Mouse (Mus musculus): ENCODE results near the gene Armc12. TPM values are rescaled to one million over a fixed set of nuclear protein-coding genes. Genes with fewer than 3 reads are reported as not detected.

Armc12 gene
- polyA plus RNA-seq, 1 experiment, result not detected

DNA sequence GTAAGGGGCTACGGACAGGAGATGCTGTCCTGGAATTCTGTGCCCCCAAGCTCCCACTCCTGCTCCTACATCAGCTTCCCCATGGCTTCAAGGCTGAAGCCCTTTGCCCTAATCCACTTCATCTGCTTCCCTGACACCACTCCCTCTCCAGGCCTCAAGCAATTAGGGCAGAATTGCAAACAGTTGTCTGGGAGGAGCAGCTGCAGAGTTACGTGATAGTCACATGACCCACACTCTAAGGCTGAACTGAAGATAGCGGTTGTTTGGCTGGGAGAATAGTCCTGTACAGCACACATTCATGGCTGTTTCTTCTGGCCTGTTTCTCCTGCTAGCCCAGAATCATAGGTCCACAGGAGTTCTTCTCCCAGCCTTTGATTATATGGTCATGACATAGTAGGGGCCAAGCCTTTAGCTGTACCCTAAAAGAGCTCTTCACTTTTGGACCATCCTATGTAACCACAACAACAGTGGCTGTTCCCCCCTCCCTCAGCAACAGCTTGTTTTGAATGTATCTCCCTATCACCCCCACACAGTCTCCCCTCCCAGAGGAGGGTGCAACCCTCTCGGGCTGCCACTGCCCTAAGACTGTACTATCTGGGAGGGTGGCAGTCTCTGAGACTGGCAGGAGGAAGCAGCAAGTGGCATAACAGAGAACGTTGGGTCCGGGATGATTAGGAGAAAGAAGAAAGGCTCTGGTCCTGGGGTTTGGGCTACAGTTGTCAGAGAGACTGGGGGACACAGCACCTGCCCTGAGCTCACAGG, 26.2 kb downstream of the Armc12 start:
- Histone ChIP-seq H3ac (ENCODE audit: control insufficient read depth, insufficient read length, low read depth) (no peak overlapping the region), H3K4me3 (ENCODE audit: insufficient read depth, poor library complexity, severe bottlenecking) (no peak overlapping the region), H3K27me3 (ENCODE audit: control insufficient read depth, insufficient read depth, insufficient read length) (peaks cover 26% of the 10 kb centered on the region), H3K79me2 (ENCODE audit: control insufficient read depth, insufficient read depth) (no peaks in the 10 kb centered on the region), H3K36me3 (ENCODE audit: control insufficient read depth, insufficient read depth) (no peaks in the 10 kb centered on the region), H3K79me3 (ENCODE audit: low read depth) (no peaks in the 10 kb centered on the region)
- no peak for TF ChIP-seq CEBPB (IDR thresholded peaks at IDR 0.05; ENCODE audit: low read depth)
- TF ChIP-seq USF1 (IDR thresholded peaks at IDR 0.05; ENCODE audit: low read depth), result peak; percentile 80

DNA sequence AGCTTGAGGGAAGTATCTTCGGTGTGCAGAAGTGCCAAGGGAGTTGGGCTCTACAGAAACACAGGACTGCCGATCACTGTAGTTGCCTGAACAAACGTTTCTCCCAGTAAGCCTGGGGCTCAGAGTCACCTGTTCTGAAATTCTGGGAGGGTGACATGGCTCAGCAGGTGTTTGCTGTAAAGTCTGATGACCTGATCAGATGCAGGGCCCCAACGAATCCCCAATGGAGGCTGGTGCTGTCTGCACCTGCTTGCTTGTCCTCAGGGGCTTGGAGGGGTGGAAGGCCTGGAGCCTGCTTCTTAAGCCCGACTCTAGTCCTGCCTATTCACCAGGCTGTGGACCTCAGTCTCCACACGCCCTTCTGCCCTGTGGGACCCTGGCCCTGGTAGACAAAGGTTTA, 27.2 kb downstream of the Armc12 start:
- H3K27me3 ChIP-seq (ENCODE audit: control insufficient read depth, insufficient read depth, insufficient read length), result peaks cover 31% of the 10 kb centered on the region
- H3K36me3 ChIP-seq (ENCODE audit: control insufficient read depth, insufficient read depth), result no peaks in the 10 kb centered on the region
- H3K4me3 ChIP-seq (ENCODE audit: insufficient read depth, poor library complexity, severe bottlenecking), result no peak overlapping the region
- no peaks in the 10 kb centered on the region for H3K79me3 ChIP-seq (ENCODE audit: low read depth)
- H3ac ChIP-seq (ENCODE audit: control insufficient read depth, insufficient read length, low read depth), result no peak overlapping the region
- no peaks in the 10 kb centered on the region for H3K79me2 ChIP-seq (ENCODE audit: control insufficient read depth, insufficient read depth)
- TF ChIP-seq USF1 (IDR thresholded peaks at IDR 0.05; ENCODE audit: low read depth) (no peak), MAX (IDR thresholded peaks at IDR 0.05) (no peak), MYOG (IDR thresholded peaks at IDR 0.05; ENCODE audit: control insufficient read depth, extremely low read depth, insufficient read length) (no peak), MYOD1 (IDR thresholded peaks at IDR 0.05; ENCODE audit: control insufficient read depth, insufficient read length, low read depth) (no peak)

DNA sequence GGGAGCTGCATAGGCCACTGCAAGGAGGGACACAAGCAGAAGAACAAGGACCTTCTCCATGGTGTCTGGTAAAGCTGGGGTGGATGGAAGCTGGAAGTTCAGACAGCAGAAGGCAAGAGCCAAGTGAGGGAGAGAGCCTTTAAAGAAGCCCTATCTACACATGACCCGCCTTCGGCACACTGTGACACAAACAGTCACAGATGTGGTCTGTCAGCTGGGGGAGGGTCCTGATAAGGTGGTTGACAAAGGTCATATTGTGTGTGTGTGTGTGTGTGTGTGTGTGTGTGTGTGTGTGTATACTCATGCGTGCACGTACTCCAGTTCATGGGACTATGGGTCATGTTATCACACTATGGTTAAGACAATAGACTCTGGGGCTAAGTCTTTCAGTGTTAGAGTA, 30.0 kb downstream of the Armc12 start, which contains the start of gene Clps:
Gene Clps, minus strand, starts transcription at position 169 of the 400 bp plus-strand sequence.
- no peak within 1 kb of the TSS for H3ac ChIP-seq (ENCODE audit: control insufficient read depth, insufficient read length, low read depth)
- no peak within 1 kb of the TSS for H3K4me3 ChIP-seq (ENCODE audit: insufficient read depth, poor library complexity, severe bottlenecking)
- no peaks in the 10 kb centered on the region for H3K79me2 ChIP-seq (ENCODE audit: control insufficient read depth, insufficient read depth)
- H3K36me3 ChIP-seq (ENCODE audit: control insufficient read depth, insufficient read depth), result no peaks in the 10 kb centered on the region
- H3K27me3 ChIP-seq (ENCODE audit: control insufficient read depth, insufficient read depth, insufficient read length), result peaks cover 31% of the 10 kb centered on the region
- H3K79me3 ChIP-seq (ENCODE audit: low read depth), result no peaks in the 10 kb centered on the region
- TF ChIP-seq CTCF (IDR thresholded peaks at IDR 0.05; ENCODE audit: control insufficient read depth, insufficient read depth, insufficient read length) (no peak), FOSL1 (IDR thresholded peaks at IDR 0.05; ENCODE audit: insufficient read depth, low read length, poor library complexity, severe bottlenecking) (no peak), CEBPB (IDR thresholded peaks at IDR 0.05; ENCODE audit: low read depth) (no peak), MAX (IDR thresholded peaks at IDR 0.05) (no peak), MYOG (IDR thresholded peaks at IDR 0.05; ENCODE audit: control insufficient read depth, extremely low read depth, insufficient read length) (no peak), MYOD1 (IDR thresholded peaks at IDR 0.05; ENCODE audit: control insufficient read depth, insufficient read length, low read depth) (no peak), USF1 (IDR thresholded peaks at IDR 0.05; ENCODE audit: low read depth) (no peak)

DNA sequence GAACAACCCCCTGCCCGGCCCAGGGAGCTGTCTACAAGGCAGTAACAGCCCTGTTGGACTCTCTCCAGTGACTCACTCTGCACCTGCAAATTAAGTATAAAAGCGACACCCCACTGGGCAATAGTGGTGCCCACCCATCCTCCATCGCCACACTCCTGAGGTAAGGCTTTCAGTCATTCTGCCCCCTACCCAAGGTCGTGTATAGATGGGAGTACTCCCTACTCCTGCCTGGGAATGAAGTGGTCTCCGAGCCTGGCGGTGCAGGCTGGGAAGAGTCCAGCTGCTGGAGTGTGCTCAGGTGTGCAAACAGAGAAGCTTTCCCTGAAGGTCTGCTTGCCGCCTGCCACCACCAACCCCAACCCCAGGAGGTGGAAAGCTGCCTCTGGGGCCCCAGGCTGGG, 31.0 kb downstream of the Armc12 start:
- no peaks in the 10 kb centered on the region for H3K36me3 ChIP-seq (ENCODE audit: control insufficient read depth, insufficient read depth)
- no peak overlapping the region for H3ac ChIP-seq (ENCODE audit: control insufficient read depth, insufficient read length, low read depth)
- peaks cover 31% of the 10 kb centered on the region for H3K27me3 ChIP-seq (ENCODE audit: control insufficient read depth, insufficient read depth, insufficient read length)
- H3K4me3 ChIP-seq (ENCODE audit: insufficient read depth, poor library complexity, severe bottlenecking), result no peak overlapping the region
- H3K79me2 ChIP-seq (ENCODE audit: control insufficient read depth, insufficient read depth), result no peaks in the 10 kb centered on the region
- TF ChIP-seq CEBPB (IDR thresholded peaks at IDR 0.05; ENCODE audit: low read depth) (no peak), MAX (IDR thresholded peaks at IDR 0.05) (no peak), CTCF (IDR thresholded peaks at IDR 0.05; ENCODE audit: control insufficient read depth, insufficient read depth, insufficient read length) (no peak), MYOG (IDR thresholded peaks at IDR 0.05; ENCODE audit: control insufficient read depth, extremely low read depth, insufficient read length) (no peak), MYOD1 (IDR thresholded peaks at IDR 0.05; ENCODE audit: control insufficient read depth, insufficient read length, low read depth) (no peak), FOSL1 (IDR thresholded peaks at IDR 0.05; ENCODE audit: insufficient read depth, low read length, poor library complexity, severe bottlenecking) (no peak), USF1 (IDR thresholded peaks at IDR 0.05; ENCODE audit: low read depth) (no peak)
- no peaks in the 10 kb centered on the region for H3K79me3 ChIP-seq (ENCODE audit: low read depth)

DNA sequence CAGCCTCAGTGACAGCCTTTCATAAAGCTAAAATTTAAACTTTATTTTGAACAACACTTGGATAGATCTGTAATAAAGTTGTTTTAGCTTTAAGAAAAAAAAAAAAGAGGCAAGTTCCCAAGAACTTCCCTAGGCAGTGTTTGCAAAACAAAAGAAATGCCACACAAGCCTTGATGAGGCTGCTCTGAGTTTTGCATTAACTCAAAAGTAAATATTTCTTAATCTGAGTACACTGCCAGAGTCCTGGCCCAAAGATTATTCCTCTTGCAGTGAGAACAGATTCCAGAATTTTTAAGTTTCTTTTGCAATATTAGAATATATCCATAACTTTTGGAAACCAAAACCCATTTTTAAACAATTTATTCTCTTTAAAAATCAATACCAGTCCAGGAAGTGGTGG, 34.6 kb downstream of the Armc12 start:
- Histone ChIP-seq H3K27me3 (ENCODE audit: control insufficient read depth, insufficient read depth, insufficient read length) (peaks cover 21% of the 10 kb centered on the region), H3ac (ENCODE audit: control insufficient read depth, insufficient read length, low read depth) (no peak overlapping the region), H3K36me3 (ENCODE audit: control insufficient read depth, insufficient read depth) (no peaks in the 10 kb centered on the region), H3K79me2 (ENCODE audit: control insufficient read depth, insufficient read depth) (no peaks in the 10 kb centered on the region), H3K79me3 (ENCODE audit: low read depth) (no peaks in the 10 kb centered on the region), H3K4me3 (ENCODE audit: insufficient read depth, poor library complexity, severe bottlenecking) (no peak overlapping the region)
- TF ChIP-seq FOSL1 (IDR thresholded peaks at IDR 0.05; ENCODE audit: insufficient read depth, low read length, poor library complexity, severe bottlenecking), result no peak
- no peak for TF ChIP-seq MAX (IDR thresholded peaks at IDR 0.05)
- no peak for TF ChIP-seq CEBPB (IDR thresholded peaks at IDR 0.05; ENCODE audit: low read depth)
- no peak for TF ChIP-seq MYOD1 (IDR thresholded peaks at IDR 0.05; ENCODE audit: control insufficient read depth, insufficient read length, low read depth)
- no peak for TF ChIP-seq CTCF (IDR thresholded peaks at IDR 0.05; ENCODE audit: control insufficient read depth, insufficient read depth, insufficient read length)
- no peak for TF ChIP-seq USF1 (IDR thresholded peaks at IDR 0.05; ENCODE audit: low read depth)
- TF ChIP-seq MYOG (IDR thresholded peaks at IDR 0.05; ENCODE audit: control insufficient read depth, extremely low read depth, insufficient read length), result no peak

DNA sequence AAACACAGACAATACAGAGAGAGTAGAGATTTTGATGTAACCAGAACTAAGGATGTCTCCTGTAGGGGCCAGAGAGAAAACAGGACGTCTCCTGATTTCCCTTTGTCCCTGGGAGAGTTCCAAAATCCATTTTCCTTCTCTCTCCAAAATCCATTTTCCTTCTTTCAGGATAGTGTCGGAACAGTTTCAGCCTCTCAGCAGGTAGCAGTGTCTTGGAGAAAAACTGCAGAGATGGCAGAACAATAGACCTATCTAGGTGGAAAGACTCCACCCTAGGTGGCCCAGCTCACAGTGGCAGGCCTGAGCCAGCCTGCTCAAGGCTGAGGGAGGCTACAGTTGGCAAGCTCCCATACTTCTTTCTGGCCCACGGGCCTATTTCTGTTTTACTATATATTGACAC, 36.9 kb downstream of the Armc12 start:
- no peak overlapping the region for H3ac ChIP-seq (ENCODE audit: control insufficient read depth, insufficient read length, low read depth)
- no peak for TF ChIP-seq MAX (IDR thresholded peaks at IDR 0.05)
- TF ChIP-seq MYOD1 (IDR thresholded peaks at IDR 0.05; ENCODE audit: control insufficient read depth, insufficient read length, low read depth), result no peak
- no peak for TF ChIP-seq CTCF (IDR thresholded peaks at IDR 0.05; ENCODE audit: control insufficient read depth, insufficient read depth, insufficient read length)
- no peak for TF ChIP-seq MYOG (IDR thresholded peaks at IDR 0.05; ENCODE audit: control insufficient read depth, extremely low read depth, insufficient read length)
- no peak for TF ChIP-seq CEBPB (IDR thresholded peaks at IDR 0.05; ENCODE audit: low read depth)
- TF ChIP-seq FOSL1 (IDR thresholded peaks at IDR 0.05; ENCODE audit: insufficient read depth, low read length, poor library complexity, severe bottlenecking), result no peak
- no peak for TF ChIP-seq USF1 (IDR thresholded peaks at IDR 0.05; ENCODE audit: low read depth)
- H3K79me3 ChIP-seq (ENCODE audit: low read depth), result no peaks in the 10 kb centered on the region
- peaks cover 2% of the 10 kb centered on the region for H3K27me3 ChIP-seq (ENCODE audit: control insufficient read depth, insufficient read depth, insufficient read length)
- no peaks in the 10 kb centered on the region for H3K36me3 ChIP-seq (ENCODE audit: control insufficient read depth, insufficient read depth)
- no peaks in the 10 kb centered on the region for H3K79me2 ChIP-seq (ENCODE audit: control insufficient read depth, insufficient read depth)
- H3K4me3 ChIP-seq (ENCODE audit: insufficient read depth, poor library complexity, severe bottlenecking), result no peak overlapping the region

Data from C2C12 (cell line).